Mouse (Mus musculus) MEL (cell line): ENCODE data around the gene Armc6. TPM values are rescaled to one million over a fixed set of nuclear protein-coding genes. Genes with fewer than 3 reads are reported as not detected.

Source experiments
- DNase-seq: peaks from one replicate; pipeline ENCODE4 v3.0.0; 2011; ENCODE audit warnings: low read depth, low spot score
- H3K27ac ChIP-seq: 2 replicates; pipeline ENCODE4 v1.5.1; 2012; ENCODE audit warnings: low read depth, mild to moderate bottlenecking, control low read depth, low read length, moderate library complexity; ENCODE audit not compliant: control insufficient read depth
- H3K27me3 ChIP-seq, 2 experiments: fragments of 150-350 bp in 1 of 2; sonication (generic) in 1 of 2; 2 replicates each; pipeline ENCODE4 v1.6.1; 2012; ENCODE audit warnings: low read length in 2 of 2, mild to moderate bottlenecking in 2 of 2, improper control_type of control experiment in 1 of 2, moderate library complexity in 1 of 2; ENCODE audit not compliant: insufficient read depth in 2 of 2, control insufficient read depth in 1 of 2
- H3K36me3 ChIP-seq, 2 experiments: 2 replicates each; pipeline ENCODE4 v1.6.1; 2012 to 2014; ENCODE audit warnings: low read length in 2 of 2, improper control_type of control experiment in 1 of 2, inconsistent platforms in 1 of 2, mild to moderate bottlenecking in 1 of 2; ENCODE audit not compliant: insufficient read depth in 2 of 2, control insufficient read depth in 1 of 2
- H3K4me1 ChIP-seq, 2 experiments: fragments of 150-350 bp in 1 of 2; sonication (generic) in 1 of 2; 2 replicates each; pipeline ENCODE4 v1.6.1; 2012; ENCODE audit warnings: low read length in 2 of 2, improper control_type of control experiment in 1 of 2, mild to moderate bottlenecking in 1 of 2; ENCODE audit not compliant: insufficient read depth in 2 of 2, control insufficient read depth in 1 of 2
- H3K4me3 ChIP-seq, 2 experiments: fragments of 150-350 bp in 1 of 2; sonication (generic) in 1 of 2; 2 replicates each; pipeline ENCODE4 v1.5.1; 2012; ENCODE audit warnings: low read depth in 2 of 2, low read length in 2 of 2, mild to moderate bottlenecking in 2 of 2, moderate library complexity in 2 of 2, control low read depth in 1 of 2, improper control_type of control experiment in 1 of 2; ENCODE audit not compliant: control insufficient read depth in 1 of 2, insufficient read depth in 1 of 2
- H3K79me2 ChIP-seq: 2 replicates; pipeline ENCODE4 v1.6.1; 2012; ENCODE audit warnings: mild to moderate bottlenecking, low read length, moderate library complexity; ENCODE audit not compliant: control insufficient read depth, poor library complexity, insufficient read depth
- H3K9ac ChIP-seq: 2 replicates; pipeline ENCODE4 v1.6.1; 2012; ENCODE audit warnings: low read depth, mild to moderate bottlenecking, control low read depth, low read length, moderate library complexity; ENCODE audit not compliant: control insufficient read depth, poor library complexity, severe bottlenecking
- H3K9me3 ChIP-seq: fragments of 150-350 bp; sonication (generic); replicated peaks from 2 replicates; pipeline ENCODE4 v1.6.1; 2012; ENCODE audit warnings: mild to moderate bottlenecking, low read length, improper control_type of control experiment, moderate library complexity; ENCODE audit not compliant: insufficient read depth
- BHLHE40 ChIP-seq: IDR thresholded peaks from 2 replicates; pipeline ENCODE4 v1.6.1; 2012; ENCODE audit warnings: low read depth, mild to moderate bottlenecking, inconsistent platforms, low read length, improper control_type of control experiment, borderline replicate concordance
- CHD1 ChIP-seq: IDR thresholded peaks from 2 replicates; pipeline ENCODE4 v1.6.1; 2012; ENCODE audit warnings: low read depth, mild to moderate bottlenecking, inconsistent platforms, low read length, improper control_type of control experiment
- CTCF ChIP-seq, 3 experiments: IDR thresholded peaks in 2 of 3; conservative IDR thresholded peaks in 1 of 3; 2 replicates each; pipeline ENCODE4 v1.5.1; 2011 to 2012; ENCODE audit warnings: low read length in 3 of 3, low read depth in 2 of 3, mild to moderate bottlenecking in 2 of 3, improper control_type of control experiment in 1 of 3, inconsistent platforms in 1 of 3, mixed read lengths in 1 of 3, moderate library complexity in 1 of 3; ENCODE audit not compliant: control insufficient read depth in 1 of 3, insufficient read depth in 1 of 3, poor library complexity in 1 of 3, severe bottlenecking in 1 of 3
- E2F4 ChIP-seq: IDR thresholded peaks from 2 replicates; pipeline ENCODE4 v1.6.1; 2011; ENCODE audit warnings: low read depth, low read length, improper control_type of control experiment, borderline replicate concordance
- ELF1 ChIP-seq: IDR thresholded peaks from 2 replicates; pipeline ENCODE4 v1.6.1; 2014; ENCODE audit warnings: low read depth, mild to moderate bottlenecking, inconsistent platforms, low read length, improper control_type of control experiment, moderate library complexity
- GATA1 ChIP-seq: IDR thresholded peaks from 2 replicates; pipeline ENCODE4 v1.6.1; 2011; ENCODE audit warnings: low read depth, low read length, improper control_type of control experiment
- MAFK ChIP-seq: IDR thresholded peaks from 2 replicates; pipeline ENCODE4 v1.6.1; 2011; ENCODE audit warnings: low read depth, mild to moderate bottlenecking, low read length, improper control_type of control experiment, borderline replicate concordance
- MAX ChIP-seq: IDR thresholded peaks from 2 replicates; pipeline ENCODE4 v1.6.1; 2011; ENCODE audit warnings: low read length, improper control_type of control experiment
- MEF2A ChIP-seq: IDR thresholded peaks from 2 replicates; pipeline ENCODE4 v1.6.1; 2014; ENCODE audit warnings: low read depth, mild to moderate bottlenecking, inconsistent platforms, low read length, improper control_type of control experiment; ENCODE audit not compliant: poor library complexity, insufficient replicate concordance, severe bottlenecking; ENCODE audit errors: extremely low read depth
- MXI1 ChIP-seq: IDR thresholded peaks from 2 replicates; pipeline ENCODE4 v1.6.1; 2011; ENCODE audit warnings: mild to moderate bottlenecking, low read depth, low read length, improper control_type of control experiment
- MYC ChIP-seq: IDR thresholded peaks from 2 replicates; pipeline ENCODE4 v1.6.1; 2011; ENCODE audit warnings: low read depth, mild to moderate bottlenecking, low read length, improper control_type of control experiment, moderate library complexity
- NELFE ChIP-seq: IDR thresholded peaks from 2 replicates; pipeline ENCODE4 v1.6.1; 2011; ENCODE audit warnings: low read depth, low read length, improper control_type of control experiment
- POLR2AphosphoS2 ChIP-seq: IDR thresholded peaks from 2 replicates; pipeline ENCODE4 v1.6.1; 2011; ENCODE audit warnings: low read length, improper control_type of control experiment
- RAD21 ChIP-seq: IDR thresholded peaks from 2 replicates; pipeline ENCODE4 v1.6.1; 2011; ENCODE audit warnings: mild to moderate bottlenecking, low read depth, low read length, improper control_type of control experiment
- RCOR1 ChIP-seq: IDR thresholded peaks from 2 replicates; pipeline ENCODE4 v1.6.1; 2012; ENCODE audit warnings: low read depth, mild to moderate bottlenecking, inconsistent platforms, low read length, improper control_type of control experiment
- SIN3A ChIP-seq: IDR thresholded peaks from 2 replicates; pipeline ENCODE4 v1.6.1; 2012; ENCODE audit warnings: low read length, improper control_type of control experiment, inconsistent platforms
- TAL1 ChIP-seq: IDR thresholded peaks from 2 replicates; pipeline ENCODE4 v1.6.1; 2012; ENCODE audit warnings: mild to moderate bottlenecking, inconsistent platforms, low read length, moderate library complexity, mixed read lengths
- TBP ChIP-seq: IDR thresholded peaks from 2 replicates; pipeline ENCODE4 v1.8.0; 2011; ENCODE audit warnings: low read depth, low read length, improper control_type of control experiment
- USF2 ChIP-seq, 2 experiments: IDR thresholded peaks; 2 replicates each; pipeline ENCODE4 v1.6.1; 2011 to 2012; ENCODE audit warnings: improper control_type of control experiment in 2 of 2, low read length in 2 of 2, borderline replicate concordance in 1 of 2, inconsistent platforms in 1 of 2, low read depth in 1 of 2, mild to moderate bottlenecking in 1 of 2; ENCODE audit not compliant: insufficient read depth in 1 of 2
- ZC3H11A ChIP-seq: IDR thresholded peaks from 2 replicates; pipeline ENCODE4 v1.6.1; 2012; ENCODE audit warnings: low read depth, mild to moderate bottlenecking, inconsistent platforms, low read length, improper control_type of control experiment
- ZMIZ1 ChIP-seq: IDR thresholded peaks from 2 replicates; pipeline ENCODE4 v1.6.1; 2012; ENCODE audit warnings: low read depth, mild to moderate bottlenecking, inconsistent platforms, low read length, improper control_type of control experiment, moderate library complexity
- ZNF384 ChIP-seq: IDR thresholded peaks from 2 replicates; pipeline ENCODE4 v1.6.1; 2012; ENCODE audit warnings: low read depth, mild to moderate bottlenecking, inconsistent platforms, low read length, improper control_type of control experiment
- polyA plus RNA-seq, 2 experiments: library from polyadenylated mRNA; stranded (reverse) in 1 of 2; unstranded in 1 of 2; fragments of >175 nt in 1 of 2; fragments of >200 nt in 1 of 2; gene quantifications; 2 replicates each; pipeline versions ENCODE4 v1.2.1 to v1.2.4; 2012; ENCODE audit warnings: low replicate concordance in 2 of 2, low read depth in 1 of 2; ENCODE audit not compliant: insufficient read length in 2 of 2, insufficient read depth in 1 of 2, missing spikeins in 1 of 2
- total RNA-seq: library from RNA; depleted of rRNA; stranded (reverse); fragments of 300-350 nt; gene quantifications from 2 replicates; pipeline ENCODE4 v1.2.3, GENCODE M21; 2012

Armc6 gene
- total and polyA plus RNA-seq, 3 experiments = 39.5 to 63.9 TPM; not detected in 1

GRCm38 (mm10) chr8:70211726-70212111 lies 22.5 kb downstream of the Armc6 start:
- H3K4me1 ChIP-seq = peaks cover 11 to 39% of the 10 kb centered on the region in 2 experiments
- peak overlapping the region; percentile 83 to 86 for H3K4me3 ChIP-seq
- no peaks in the 10 kb centered on the region for H3K9me3 ChIP-seq
- peak; percentile 85 for TF ChIP-seq MXI1
- no peak for TF ChIP-seq ZC3H11A
- peak; percentile 63 for TF ChIP-seq MAX
- TF ChIP-seq MYC = peak; percentile 70
- H3K9ac ChIP-seq = peak overlapping the region; percentile 79
- H3K27me3 ChIP-seq = no peaks in the 10 kb centered on the region
- H3K27ac ChIP-seq = peak overlapping the region; percentile 22; the same call in 1 of the 2 replicates
- peaks cover 24% of the 10 kb centered on the region for H3K79me2 ChIP-seq
- DNase-seq = no peak
- peaks cover 0 to 30% of the 10 kb centered on the region in 2 experiments; a peak in 2 of 4 replicates for H3K36me3 ChIP-seq

- Histone ChIP-seq H3K9ac (peak overlapping the region; percentile 79), H3K9me3 (no peaks in the 10 kb centered on the region), H3K79me2 (peaks cover 25% of the 10 kb centered on the region), H3K36me3 (peaks cover 0 to 30% of the 10 kb centered on the region in 2 experiments; a peak in 2 of 4 replicates), H3K4me3 (peak overlapping the region; percentile 83 to 86), H3K27ac (no peak overlapping the region), H3K27me3 (no peaks in the 10 kb centered on the region), H3K4me1 (peaks cover 11 to 39% of the 10 kb centered on the region in 2 experiments)
- DNase-seq = peak; percentile 16
- no peak for TF ChIP-seq SIN3A
- no peak for TF ChIP-seq USF2 (IDR thresholded peaks at IDR 0.05; ENCODE audit: borderline replicate concordance in 1 of 2, insufficient read depth in 1 of 2, low read depth in 1 of 2, low read length in 2 of 2)
- TF ChIP-seq ZMIZ1 = no peak
- TF ChIP-seq TAL1 = no peak
- no peak for TF ChIP-seq E2F4
- TF ChIP-seq NELFE = no peak
- no peak for TF ChIP-seq MYC
- no peak for TF ChIP-seq MEF2A
- TF ChIP-seq CTCF (IDR thresholded peaks at IDR 0.05 in 2 of 3, conservative IDR thresholded peaks at IDR 0.05 in 1 of 3; ENCODE audit: control insufficient read depth in 1 of 3, insufficient read depth in 1 of 3, low read depth in 2 of 3, low read length in 3 of 3, poor library complexity in 1 of 3, severe bottlenecking in 1 of 3) = no peak
- no peak for TF ChIP-seq RAD21
- no peak for TF ChIP-seq ZNF384
- TF ChIP-seq POLR2AphosphoS2 = no peak
- no peak for TF ChIP-seq GATA1
- TF ChIP-seq BHLHE40 = no peak
- TF ChIP-seq ZC3H11A = no peak
- no peak for TF ChIP-seq MAFK
- TF ChIP-seq RCOR1 = no peak
- no peak for TF ChIP-seq ELF1
- TF ChIP-seq TBP = no peak
- no peak for TF ChIP-seq CHD1
These were observed 23.0 kb downstream of the Armc6 start for GRCm38 (mm10) chr8:70211275-70211674.
